Mouse (Mus musculus) hindbrain, embryonic 12.5 days (tissue): ENCODE measurements at regions not wholly inside any gene's neighbourhood (a gene's known extent, or its start where the extent isn't known, plus 50 kb on each side); places are given as distances from the start of the nearest gene placed in this dataset.
"Not testable (repeated sequence)": the region's sequence is repeated elsewhere in the genome, so short reads cannot be mapped to it uniquely, and the experiment has no call there.

Experiments
- ATAC-seq: fragments of 200-750 bp; cut with Nextera tagmentation; 2 replicates; pipeline ENCODE4 v1.8.0; 2017; ENCODE audit warnings: moderate TSS enrichment; ENCODE audit not compliant: low FRiP score
- H3K27ac ChIP-seq: fragments of 300-500 bp; sonication (generic); 2 replicates; pipeline ENCODE4 v1.5.1; 2016; ENCODE audit warnings: mild to moderate bottlenecking
- H3K27me3 ChIP-seq: fragments of 300-500 bp; sonication (generic); 2 replicates; pipeline ENCODE4 v1.6.1; 2016; ENCODE audit warnings: mild to moderate bottlenecking
- H3K36me3 ChIP-seq: fragments of 300-500 bp; sonication (generic); 2 replicates; pipeline ENCODE4 v1.6.1; 2016; ENCODE audit warnings: mild to moderate bottlenecking
- H3K4me1 ChIP-seq: fragments of 300-500 bp; sonication (generic); 2 replicates; pipeline ENCODE4 v1.6.1; 2016
- H3K4me2 ChIP-seq: fragments of 300-500 bp; sonication (generic); replicated peaks from 2 replicates; pipeline ENCODE4 v1.6.1; 2016; ENCODE audit warnings: mild to moderate bottlenecking
- H3K4me3 ChIP-seq: fragments of 300-500 bp; sonication (generic); 2 replicates; pipeline ENCODE4 v1.5.1; 2016; ENCODE audit warnings: mild to moderate bottlenecking
- H3K9ac ChIP-seq: fragments of 300-500 bp; sonication (generic); 2 replicates; pipeline ENCODE4 v1.6.1; 2016; ENCODE audit warnings: mild to moderate bottlenecking, moderate library complexity
- H3K9me3 ChIP-seq: fragments of 300-500 bp; sonication (generic); replicated peaks from 2 replicates; pipeline ENCODE4 v1.6.1; 2016; ENCODE audit warnings: mild to moderate bottlenecking
- WGBS: fragments of 180-500 bp; shearing (Covaris S2); methylation state at CpG from one replicate; pipeline ENCODE4 v1.1.7; 2016; 5-methylcytosine and 5-hydroxymethylcytosine counted together

- Histone ChIP-seq H3K9ac (no peak overlapping the region), H3K9me3 (peaks cover 7% of the 10 kb centered on the region; the same call in 1 of the 2 replicates), H3K4me3 (no peak overlapping the region), H3K27ac (no peak overlapping the region), H3K27me3 (no peaks in the 10 kb centered on the region), H3K36me3 (no peaks in the 10 kb centered on the region), H3K4me1 (no peaks in the 10 kb centered on the region), H3K4me2 (no peak overlapping the region)
- no peak for ATAC-seq
- WGBS = 93% methylated on average over 2 of the region's 2 CpGs
Measured at GRCm38 (mm10) chr3:37810763-37811162, 86.5 kb upstream of the Gm5148 start.

- no peaks in the 10 kb centered on the region for H3K27me3 ChIP-seq
- no peaks in the 10 kb centered on the region for H3K4me1 ChIP-seq
- ATAC-seq = no peak
- H3K9me3 ChIP-seq = peaks cover 7% of the 10 kb centered on the region; the same call in 1 of the 2 replicates
- no peaks in the 10 kb centered on the region for H3K36me3 ChIP-seq
- WGBS = 69% methylated on average over 6 of the region's 6 CpGs
- no peak overlapping the region for H3K4me3 ChIP-seq
- H3K9ac ChIP-seq = no peak overlapping the region
- H3K4me2 ChIP-seq = no peak overlapping the region
- no peak overlapping the region for H3K27ac ChIP-seq
Measured at GRCm38 (mm10) chr3:37805805-37806148, 81.5 kb upstream of the Gm5148 start.

GRCm38 (mm10) chr3:37804941-37805804 is 80.9 kb upstream of the Gm5148 start:
- 86% methylated on average over 9 of the region's 9 CpGs for WGBS
- H3K4me2 ChIP-seq = no peak overlapping the region
- H3K4me1 ChIP-seq = no peaks in the 10 kb centered on the region
- H3K27ac ChIP-seq = no peak overlapping the region
- H3K4me3 ChIP-seq = no peak overlapping the region
- no peaks in the 10 kb centered on the region for H3K36me3 ChIP-seq
- ATAC-seq = no peak
- H3K27me3 ChIP-seq = no peaks in the 10 kb centered on the region
- no peak overlapping the region for H3K9ac ChIP-seq
- peaks cover 7% of the 10 kb centered on the region; the same call in 1 of the 2 replicates for H3K9me3 ChIP-seq

- H3K27ac ChIP-seq = no peak overlapping the region
- WGBS = 68% methylated on average over 5 of the region's 5 CpGs
- ATAC-seq = no peak
- H3K27me3 ChIP-seq = no peaks in the 10 kb centered on the region
- no peak overlapping the region for H3K9ac ChIP-seq
- no peak overlapping the region for H3K4me3 ChIP-seq
- H3K9me3 ChIP-seq = peaks cover 5% of the 10 kb centered on the region; the same call in 1 of the 2 replicates
- no peaks in the 10 kb centered on the region for H3K4me1 ChIP-seq
- H3K36me3 ChIP-seq = no peaks in the 10 kb centered on the region
- H3K4me2 ChIP-seq = no peak overlapping the region
Measured at GRCm38 (mm10) chr3:37804261-37804660, 80.0 kb upstream of the Gm5148 start.

GRCm38 (mm10) chr3:37803781-37804180 is 79.5 kb upstream of the Gm5148 start:
- not testable (repeated sequence) for H3K4me2 ChIP-seq, H3K4me1 ChIP-seq, H3K9me3 ChIP-seq, H3K36me3 ChIP-seq, H3K27ac ChIP-seq, ATAC-seq, H3K4me3 ChIP-seq, H3K9ac ChIP-seq, H3K27me3 ChIP-seq
- WGBS = 89% methylated on average over 5 of the region's 5 CpGs

GRCm38 (mm10) chr3:37801551-37801950 is 77.3 kb upstream of the Gm5148 start:
- Histone ChIP-seq H3K27ac (no peak overlapping the region), H3K36me3 (no peaks in the 10 kb centered on the region), H3K4me1 (no peaks in the 10 kb centered on the region), H3K27me3 (no peaks in the 10 kb centered on the region), H3K4me3 (no peak overlapping the region), H3K9me3 (no peaks in the 10 kb centered on the region), H3K9ac (no peak overlapping the region), H3K4me2 (no peak overlapping the region)
- no peak for ATAC-seq
- 76% methylated on average over 2 of the region's 2 CpGs for WGBS

GRCm38 (mm10) chr3:37799809-37800208 is 75.5 kb upstream of the Gm5148 start:
- 74% methylated on average over 6 of the region's 6 CpGs for WGBS
- H3K36me3 ChIP-seq = no peaks in the 10 kb centered on the region
- no peaks in the 10 kb centered on the region for H3K9me3 ChIP-seq
- H3K4me3 ChIP-seq = no peak overlapping the region
- no peak overlapping the region for H3K9ac ChIP-seq
- no peaks in the 10 kb centered on the region for H3K27me3 ChIP-seq
- ATAC-seq = no peak
- no peaks in the 10 kb centered on the region for H3K4me1 ChIP-seq
- H3K27ac ChIP-seq = no peak overlapping the region
- H3K4me2 ChIP-seq = no peak overlapping the region

- no peak overlapping the region for H3K4me2 ChIP-seq
- no peak for ATAC-seq
- WGBS = 73% methylated on average over 7 of the region's 7 CpGs
- H3K9ac ChIP-seq = no peak overlapping the region
- H3K36me3 ChIP-seq = no peaks in the 10 kb centered on the region
- H3K27ac ChIP-seq = no peak overlapping the region
- H3K4me1 ChIP-seq = no peaks in the 10 kb centered on the region
- H3K4me3 ChIP-seq = no peak overlapping the region
- 0 out of 2 replicates have a peak, but pooled peaks cover 3% of the 10 kb centered on the region for H3K27me3 ChIP-seq
- no peaks in the 10 kb centered on the region for H3K9me3 ChIP-seq
Measured at GRCm38 (mm10) chr3:37789711-37790110, 65.4 kb upstream of the Gm5148 start.

GRCm38 (mm10) chr3:37789143-37789697 is 64.9 kb upstream of the Gm5148 start:
- WGBS = 77% methylated on average over 11 of the region's 11 CpGs
- ATAC-seq = no peak
- H3K9me3 ChIP-seq = no peaks in the 10 kb centered on the region

GRCm38 (mm10) chr3:37788366-37788765 is 64.1 kb upstream of the Gm5148 start:
- Histone ChIP-seq H3K9ac (no peak overlapping the region), H3K9me3 (no peaks in the 10 kb centered on the region), H3K27ac (no peak overlapping the region), H3K4me2 (no peak overlapping the region), H3K36me3 (no peaks in the 10 kb centered on the region), H3K4me1 (no peaks in the 10 kb centered on the region), H3K27me3 (0 out of 2 replicates have a peak, but pooled peaks cover 3% of the 10 kb centered on the region), H3K4me3 (no peak overlapping the region)
- 76% methylated on average over 9 of the region's 9 CpGs for WGBS
- ATAC-seq = no peak

More at GRCm38 (mm10) chr3:37789143-37789697, 64.9 kb upstream of the Gm5148 start:
- H3K4me2 ChIP-seq = no peak overlapping the region
- H3K4me1 ChIP-seq = no peaks in the 10 kb centered on the region
- no peak overlapping the region for H3K27ac ChIP-seq
- H3K36me3 ChIP-seq = no peaks in the 10 kb centered on the region
- no peak overlapping the region for H3K4me3 ChIP-seq
- H3K9ac ChIP-seq = no peak overlapping the region
- H3K27me3 ChIP-seq = 0 out of 2 replicates have a peak, but pooled peaks cover 3% of the 10 kb centered on the region

- 88% methylated on average over 3 of the region's 3 CpGs for WGBS
- H3K27me3 ChIP-seq = 0 out of 2 replicates have a peak, but pooled peaks cover 3% of the 10 kb centered on the region
- no peaks in the 10 kb centered on the region for H3K9me3 ChIP-seq
- no peak overlapping the region for H3K4me3 ChIP-seq
- H3K4me2 ChIP-seq = no peak overlapping the region
- no peak overlapping the region for H3K27ac ChIP-seq
- no peaks in the 10 kb centered on the region for H3K4me1 ChIP-seq
- H3K9ac ChIP-seq = no peak overlapping the region
- no peaks in the 10 kb centered on the region for H3K36me3 ChIP-seq
- ATAC-seq = no peak
Measured at GRCm38 (mm10) chr3:37786792-37787191, 62.5 kb upstream of the Gm5148 start.

GRCm38 (mm10) chr3:37781086-37781485 is 56.8 kb upstream of the Gm5148 start:
- Histone ChIP-seq H3K4me1 (0 out of 2 replicates have a peak, but pooled peaks cover 4% of the 10 kb centered on the region), H3K36me3 (no peaks in the 10 kb centered on the region), H3K9me3 (no peaks in the 10 kb centered on the region), H3K4me2 (no peak overlapping the region), H3K27ac (no peak overlapping the region), H3K27me3 (no peaks in the 10 kb centered on the region), H3K4me3 (no peak overlapping the region), H3K9ac (no peak overlapping the region)
- ATAC-seq = no peak
- WGBS = 85% methylated on average over 2 of the region's 2 CpGs
